Mouse (Mus musculus): ENCODE data around the gene Gucy2d.

DNA sequence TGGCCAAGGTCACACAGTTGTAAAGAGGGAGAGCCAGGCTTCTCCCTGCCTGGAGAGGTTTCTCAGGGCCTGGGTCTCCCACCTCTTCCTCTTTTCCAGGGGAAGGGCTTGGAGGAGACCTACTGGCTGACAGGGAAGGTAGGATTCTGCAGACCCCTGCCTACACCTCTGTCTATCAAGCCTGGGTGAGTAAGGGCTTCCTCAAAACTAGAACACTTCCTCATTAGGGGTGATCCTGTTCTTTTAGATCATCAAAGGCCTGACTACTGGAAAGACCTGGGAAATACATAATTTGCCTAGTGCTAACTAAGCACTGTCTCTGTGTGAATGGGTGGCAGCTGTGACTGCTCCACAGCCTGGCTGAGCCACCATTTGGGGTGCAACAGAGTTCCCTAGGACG, 34.3 kb downstream of the Gucy2d start:
- no peak for TF ChIP-seq CTCF (IDR thresholded peaks at IDR 0.05; ENCODE audit: extremely low read depth, insufficient read depth, insufficient read length, insufficient replicate concordance)
- no peak for TF ChIP-seq POLR2A (IDR thresholded peaks at IDR 0.05; ENCODE audit: low read depth, low read length)

Data from spleen, adult 2 months (tissue).